Mouse (Mus musculus): ENCODE measurements around the gene Basp1. TPM values are rescaled to one million over a fixed set of nuclear protein-coding genes. Genes with fewer than 3 reads are reported as not detected.

Gene Basp1
- total RNA-seq, 1 experiment from 2014 or later = 17.8 TPM

Other genes starting within 250 kb of the Basp1 start
- gene Myo10, start 208.8 kb upstream of the Basp1 start, total RNA-seq (2017) = 0.38 to 1.3 TPM (median 1.2 TPM) in 3 replicates

Measured in monocyte, adult 5-6 weeks (primary cell).